Mouse (Mus musculus) granulocyte monocyte progenitor cell, adult 5-6 weeks (primary cell): ENCODE data around the gene Clasp1. TPM values are rescaled to one million over a fixed set of nuclear protein-coding genes. Genes with fewer than 3 reads are reported as not detected.

ENCODE experiments used
- ATAC-seq: replicated peaks from 2 replicates; pipeline ENCODE4 v1.8.0; 2016; ENCODE audit warnings: mild to moderate bottlenecking, moderate TSS enrichment, inconsistent platforms; ENCODE audit not compliant: poor library complexity, severe bottlenecking
- total RNA-seq, 2 experiments: library from RNA; stranded (forward) in 1 of 2; stranded (reverse) in 1 of 2; fragments of 200-712, 200-1000 nt in 1 of 2; fragments of >200 nt in 1 of 2; fragmentation: Nextera tagmentation in 1 of 2; gene quantifications; 2 replicates each; pipeline ENCODE4 v1.2.3; 2014 to 2017

The Clasp1 gene
- total RNA-seq, 2 experiments from 2014 or later = 51.1 TPM

- no peak for ATAC-seq
Measured at GRCm38 (mm10) chr1:118402556-118402955, 13.7 kb downstream of the Clasp1 start.

GRCm38 (mm10) chr1:118402966-118403365 is 14.1 kb downstream of the Clasp1 start:
- ATAC-seq = no peak

GRCm38 (mm10) chr1:118403440-118403839 is 14.6 kb downstream of the Clasp1 start:
- ATAC-seq = no peak

- ATAC-seq = no peak
Measured at GRCm38 (mm10) chr1:118407586-118408250, 18.9 kb downstream of the Clasp1 start.

- ATAC-seq = no peak
Measured at GRCm38 (mm10) chr1:118409249-118409648, 20.4 kb downstream of the Clasp1 start.

GRCm38 (mm10) chr1:118410824-118411223 is 22.0 kb downstream of the Clasp1 start:
- ATAC-seq = 0 out of 2 replicates have a peak, but pooled peaks have one; percentile 30

GRCm38 (mm10) chr1:118413169-118413568 is 24.3 kb downstream of the Clasp1 start:
- no peak for ATAC-seq

- no peak for ATAC-seq
Measured at GRCm38 (mm10) chr1:118417047-118417730, 28.3 kb downstream of the Clasp1 start.

- ATAC-seq = no peak
Measured at GRCm38 (mm10) chr1:118419399-118419798, 30.5 kb downstream of the Clasp1 start.

GRCm38 (mm10) chr1:118421149-118421548 is 32.3 kb downstream of the Clasp1 start:
- ATAC-seq = peak; percentile 83

- no peak for ATAC-seq
Measured at GRCm38 (mm10) chr1:118422812-118423211, 34.0 kb downstream of the Clasp1 start.

- no peak for ATAC-seq
Measured at GRCm38 (mm10) chr1:118425982-118426381, 37.1 kb downstream of the Clasp1 start.

- ATAC-seq = peak; percentile 65
Measured at GRCm38 (mm10) chr1:118428354-118429084, 39.7 kb downstream of the Clasp1 start.

GRCm38 (mm10) chr1:118431548-118431947 is 42.7 kb downstream of the Clasp1 start:
- no peak for ATAC-seq

GRCm38 (mm10) chr1:118435001-118435473 is 46.2 kb downstream of the Clasp1 start:
- ATAC-seq = no peak; the same call in 1 of the 2 replicates

- ATAC-seq = no peak
Measured at GRCm38 (mm10) chr1:118437856-118438255, 49.0 kb downstream of the Clasp1 start.

- ATAC-seq = no peak
Measured at GRCm38 (mm10) chr1:118438332-118438731, 49.5 kb downstream of the Clasp1 start.

- ATAC-seq = no peak; the same call in 1 of the 2 replicates
Measured at GRCm38 (mm10) chr1:118440547-118440946, 51.7 kb downstream of the Clasp1 start.

GRCm38 (mm10) chr1:118444420-118444819 is 55.6 kb downstream of the Clasp1 start:
- ATAC-seq = no peak

GRCm38 (mm10) chr1:118444988-118445387 is 56.1 kb downstream of the Clasp1 start:
- no peak for ATAC-seq

GRCm38 (mm10) chr1:118445441-118445840 is 56.6 kb downstream of the Clasp1 start:
- no peak for ATAC-seq
